Mouse (Mus musculus) stomach, embryonic 14.5 days (tissue): ENCODE measurements at regions not wholly inside any gene's neighbourhood (a gene's known extent, or its start where the extent isn't known, plus 50 kb on each side); places are given as distances from the start of the nearest gene placed in this dataset.

Experiments used
- ATAC-seq: fragments of 200-750 bp; cut with Nextera tagmentation; 2 replicates; pipeline ENCODE4 v1.8.0; 2017; ENCODE audit warnings: low read depth, moderate TSS enrichment; ENCODE audit not compliant: insufficient number of reproducible peaks, insufficient read depth, low FRiP score
- H3K27ac ChIP-seq: fragments of 300-500 bp; sonication (generic); 2 replicates; pipeline ENCODE4 v1.5.1; 2014; ENCODE audit warnings: mild to moderate bottlenecking, low read length, moderate library complexity, mixed read lengths
- H3K27me3 ChIP-seq: fragments of 300-500 bp; sonication (generic); 2 replicates; pipeline ENCODE4 v1.6.1; 2014; ENCODE audit warnings: low read length, control low read depth, mixed read lengths; ENCODE audit not compliant: control insufficient read depth, insufficient read depth
- H3K36me3 ChIP-seq: fragments of 300-500 bp; sonication (generic); 2 replicates; pipeline ENCODE4 v1.6.1; 2014; ENCODE audit warnings: mild to moderate bottlenecking, control low read depth, low read length, moderate library complexity, mixed read lengths; ENCODE audit not compliant: control insufficient read depth, insufficient read depth
- H3K4me1 ChIP-seq: fragments of 300-500 bp; sonication (generic); 2 replicates; pipeline ENCODE4 v1.6.1; 2014; ENCODE audit warnings: low read length, control low read depth, mixed read lengths; ENCODE audit not compliant: control insufficient read depth, insufficient read depth
- H3K4me2 ChIP-seq: fragments of 300-500 bp; sonication (generic); replicated peaks from 2 replicates; pipeline ENCODE4 v1.6.1; 2014; ENCODE audit warnings: low read depth, low read length, control low read depth
- H3K4me3 ChIP-seq: fragments of 300-500 bp; sonication (generic); 2 replicates; pipeline ENCODE4 v1.5.1; 2014; ENCODE audit warnings: low read depth, low read length, control low read depth
- H3K9ac ChIP-seq: fragments of 300-500 bp; sonication (generic); replicated peaks from 2 replicates; pipeline ENCODE4 v1.6.1; 2014; ENCODE audit warnings: low read depth, mild to moderate bottlenecking, control low read depth, low read length, moderate library complexity, mixed read lengths
- H3K9me3 ChIP-seq: fragments of 300-500 bp; sonication (generic); 2 replicates; pipeline ENCODE4 v1.6.1; 2016; ENCODE audit warnings: low read depth, low read length, control low read depth; ENCODE audit not compliant: control insufficient read depth
- whole genome bisulfite sequencing: fragments of 180-500 bp; shearing (Covaris S2); extraction: QIAGEN DNeasy Blood & Tissue Kit; methylation state at CpG from one replicate; pipeline ENCODE4 v1.1.7; 2014; 5-methylcytosine and 5-hydroxymethylcytosine counted together

DNA sequence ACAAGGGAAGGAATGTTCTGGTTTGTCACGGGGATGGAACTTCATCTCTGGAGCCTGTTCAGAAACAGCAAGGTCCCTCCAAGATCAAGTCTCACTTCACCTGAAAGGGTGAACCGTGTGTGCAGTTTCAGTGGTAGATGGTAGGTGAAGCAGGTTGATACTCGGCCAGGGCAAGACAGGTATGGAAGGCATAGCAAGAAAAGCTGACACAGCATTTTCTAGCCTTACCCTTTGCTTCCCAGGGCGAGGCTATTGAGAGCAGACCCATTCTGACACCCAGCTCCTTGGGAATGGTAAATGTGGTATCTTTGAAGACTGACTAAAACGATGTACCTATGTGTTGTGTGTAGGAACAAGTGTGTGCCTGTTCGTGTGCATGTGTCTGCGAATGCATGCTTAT, 724.9 kb upstream of the 3110018I06Rik start:
- Histone ChIP-seq H3K4me2 (no peak overlapping the region), H3K27ac (no peak overlapping the region), H3K36me3 (no peaks in the 10 kb centered on the region), H3K4me3 (no peak overlapping the region), H3K27me3 (no peaks in the 10 kb centered on the region), H3K4me1 (no peaks in the 10 kb centered on the region), H3K9ac (no peak overlapping the region), H3K9me3 (no peaks in the 10 kb centered on the region)
- 84% methylated on average over 7 of the region's 7 CpGs for WGBS
- ATAC-seq, result no peak

DNA sequence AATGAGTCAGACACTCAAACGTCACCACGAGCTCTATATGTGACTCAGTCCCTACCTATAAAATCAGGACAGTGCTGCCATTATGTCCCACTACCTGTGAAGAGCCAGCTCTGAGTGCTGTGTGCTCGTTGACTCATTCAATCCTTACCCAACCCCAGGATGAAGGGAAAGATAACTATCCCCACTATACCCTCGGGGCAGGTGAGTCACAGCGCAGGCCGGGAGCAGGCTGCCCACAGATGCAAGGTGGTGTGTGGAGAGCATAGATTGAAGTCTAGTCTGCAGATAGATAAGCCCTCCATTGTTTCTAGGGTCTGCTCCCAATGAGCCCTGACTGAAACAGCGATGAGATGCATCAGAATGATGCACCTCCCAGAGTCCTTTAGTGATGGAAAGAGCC, 723.9 kb upstream of the 3110018I06Rik start:
- Histone ChIP-seq H3K9me3 (no peaks in the 10 kb centered on the region), H3K27ac (no peak overlapping the region)
- ATAC-seq, result no peak

DNA sequence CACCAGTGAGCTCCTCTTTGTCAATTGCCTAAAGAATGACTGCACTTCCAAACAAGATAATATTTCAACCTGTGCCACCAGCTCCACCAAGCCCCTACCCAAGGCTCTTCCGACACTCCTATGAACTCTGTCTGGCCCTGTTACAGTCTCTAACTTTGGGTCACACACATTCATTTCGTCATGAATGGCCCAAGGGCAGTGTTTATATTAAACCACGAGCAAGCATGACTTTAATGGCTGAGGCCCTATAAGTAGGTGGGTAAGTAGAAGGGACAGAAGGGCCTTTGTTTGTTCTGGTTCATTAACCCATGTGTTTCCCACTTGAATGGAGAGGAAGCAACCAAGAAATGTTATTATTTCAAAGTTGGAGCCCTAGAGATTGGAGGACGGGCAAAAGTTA, 714.9 kb upstream of the 3110018I06Rik start:
- WGBS, result 36% methylated on average over 4 of the region's 4 CpGs
- H3K36me3 ChIP-seq, result no peaks in the 10 kb centered on the region
- no peak overlapping the region for H3K9ac ChIP-seq
- H3K27ac ChIP-seq, result no peak overlapping the region
- no peaks in the 10 kb centered on the region for H3K27me3 ChIP-seq
- H3K4me3 ChIP-seq, result no peak overlapping the region
- no peak overlapping the region for H3K4me2 ChIP-seq
- ATAC-seq, result no peak
- no peaks in the 10 kb centered on the region for H3K9me3 ChIP-seq
- H3K4me1 ChIP-seq, result no peaks in the 10 kb centered on the region

More for the DNA sequence above, 723.9 kb upstream of the 3110018I06Rik start:
- Histone ChIP-seq H3K4me3 (no peak overlapping the region), H3K9ac (no peak overlapping the region), H3K4me2 (no peak overlapping the region), H3K36me3 (no peaks in the 10 kb centered on the region), H3K4me1 (no peaks in the 10 kb centered on the region), H3K27me3 (no peaks in the 10 kb centered on the region)
- WGBS, result 81% methylated on average over 7 of the region's 7 CpGs

DNA sequence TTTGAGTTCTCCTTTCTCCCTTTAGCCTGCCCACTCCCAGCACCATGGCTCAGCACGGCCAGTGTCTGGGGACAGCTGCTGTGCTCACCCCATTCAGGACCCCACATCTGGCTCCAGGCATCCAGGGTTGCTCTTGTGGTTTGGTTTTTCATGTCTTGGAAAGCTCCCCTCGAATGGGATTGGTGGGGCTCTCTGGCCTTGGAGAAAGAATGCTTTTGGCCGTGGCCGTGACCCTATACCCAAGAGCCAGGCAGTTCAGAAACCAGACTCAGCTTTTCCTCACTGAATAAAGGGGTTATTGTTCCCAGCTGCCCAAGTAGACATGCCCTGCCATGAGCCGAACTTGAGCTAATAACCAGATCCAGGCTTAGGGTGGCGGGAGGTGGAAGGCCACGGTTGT, 691.8 kb upstream of the 3110018I06Rik start:
- no peak overlapping the region for H3K27ac ChIP-seq
- H3K4me1 ChIP-seq, result no peaks in the 10 kb centered on the region
- H3K9ac ChIP-seq, result no peak overlapping the region
- WGBS, result 79% methylated on average over 7 of the region's 7 CpGs
- no peak overlapping the region for H3K4me2 ChIP-seq
- no peak overlapping the region for H3K4me3 ChIP-seq
- no peaks in the 10 kb centered on the region for H3K36me3 ChIP-seq
- H3K27me3 ChIP-seq, result no peaks in the 10 kb centered on the region
- no peaks in the 10 kb centered on the region for H3K9me3 ChIP-seq
- no peak for ATAC-seq

DNA sequence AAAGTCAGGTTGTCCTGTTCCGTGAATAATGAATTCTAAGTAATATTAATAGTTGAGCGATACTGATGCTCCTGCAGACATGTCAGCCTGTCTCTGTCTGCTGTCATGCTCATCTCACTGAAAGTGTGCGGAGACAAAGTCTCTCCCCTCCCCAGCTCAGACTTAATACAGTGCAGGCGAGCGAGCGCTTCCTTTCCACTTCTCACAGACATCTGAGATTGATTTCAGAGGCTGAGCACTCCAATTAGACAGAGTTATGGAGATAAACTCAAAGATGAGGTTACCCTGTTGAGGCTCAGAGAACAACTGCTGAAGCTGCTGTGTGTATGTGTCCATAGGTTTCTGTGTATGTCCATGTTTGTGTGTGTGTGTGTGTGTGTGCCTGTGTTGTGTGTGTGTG, 668.7 kb upstream of the 3110018I06Rik start:
- Histone ChIP-seq H3K9ac (no peak overlapping the region), H3K27me3 (no peaks in the 10 kb centered on the region), H3K36me3 (no peaks in the 10 kb centered on the region), H3K4me1 (no peaks in the 10 kb centered on the region), H3K4me3 (no peak overlapping the region), H3K4me2 (no peak overlapping the region), H3K9me3 (no peaks in the 10 kb centered on the region), H3K27ac (no peak overlapping the region)
- WGBS, result 60% methylated on average over 6 of the region's 6 CpGs
- no peak for ATAC-seq

DNA sequence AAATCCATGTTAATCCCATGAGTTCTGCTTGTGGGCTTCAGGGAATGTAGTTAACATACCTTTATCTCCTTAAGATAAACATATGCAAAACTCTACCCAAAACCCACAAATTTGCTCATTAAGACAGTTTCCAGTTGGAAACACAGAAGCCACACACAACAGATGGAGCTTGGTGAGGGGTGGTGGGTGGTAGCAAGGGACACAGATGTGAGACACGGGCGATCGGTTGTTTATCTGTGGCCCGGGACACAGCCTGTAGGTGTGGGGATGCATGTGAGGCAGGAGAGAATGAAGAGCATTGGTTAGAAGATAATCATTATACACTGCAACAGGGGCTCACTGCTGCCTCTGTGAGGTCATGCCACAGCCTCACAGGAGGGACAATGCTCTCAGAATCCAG, 666.1 kb upstream of the 3110018I06Rik start:
- ATAC-seq, result no peak
- Histone ChIP-seq H3K9ac (no peak overlapping the region), H3K27me3 (no peaks in the 10 kb centered on the region), H3K27ac (no peak overlapping the region), H3K4me1 (no peaks in the 10 kb centered on the region), H3K4me3 (no peak overlapping the region), H3K36me3 (no peaks in the 10 kb centered on the region), H3K9me3 (no peaks in the 10 kb centered on the region), H3K4me2 (no peak overlapping the region)
- WGBS, result 78% methylated on average over 4 of the region's 4 CpGs

DNA sequence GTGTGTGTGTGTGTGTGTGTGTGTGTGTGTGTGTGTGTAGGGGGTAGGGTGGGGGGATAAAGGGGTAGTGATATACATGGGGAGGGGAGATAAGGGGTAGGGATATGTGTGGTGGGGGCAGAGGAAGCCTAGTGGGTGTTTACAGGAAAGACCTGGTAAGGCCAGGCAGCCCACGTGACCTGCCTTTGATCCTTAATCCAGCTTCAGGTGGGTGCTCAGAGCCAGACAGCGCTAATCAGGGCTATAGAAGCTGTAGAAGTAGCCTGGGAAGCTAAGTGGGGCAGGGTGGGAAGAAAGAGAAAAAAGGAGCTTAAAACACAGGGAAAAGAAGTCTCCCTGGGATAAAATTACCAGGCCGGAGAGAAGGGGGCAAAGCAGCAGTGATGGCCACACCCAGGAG, 659.9 kb upstream of the 3110018I06Rik start:
- 19% methylated on average over 3 of the region's 3 CpGs for WGBS
- Histone ChIP-seq H3K4me3 (no peak overlapping the region), H3K9ac (no peak overlapping the region), H3K4me1 (no peaks in the 10 kb centered on the region), H3K27me3 (no peaks in the 10 kb centered on the region), H3K4me2 (no peak overlapping the region), H3K36me3 (no peaks in the 10 kb centered on the region), H3K9me3 (no peaks in the 10 kb centered on the region), H3K27ac (no peak overlapping the region)
- ATAC-seq, result no peak

DNA sequence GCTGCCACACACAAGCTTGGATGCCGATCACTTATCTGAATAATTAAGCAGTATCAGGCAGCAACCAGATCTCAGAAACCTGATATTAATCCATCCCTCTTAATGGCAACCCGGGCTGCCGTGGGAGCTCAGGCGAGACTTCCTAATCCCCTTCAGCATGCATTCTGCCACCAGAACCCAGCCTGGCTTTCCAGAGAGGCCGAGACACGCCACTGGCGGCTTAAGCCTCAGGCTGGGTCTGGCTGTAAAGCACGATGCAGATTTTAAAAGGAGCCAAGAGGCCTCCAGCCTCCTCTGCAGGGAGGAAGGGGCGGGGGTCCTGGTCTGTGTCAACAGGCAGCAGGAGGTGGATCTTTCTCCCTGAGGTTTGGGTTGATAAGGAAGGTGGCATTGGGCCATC, 659.1 kb upstream of the 3110018I06Rik start:
- ATAC-seq, result no peak
- WGBS, result 17% methylated on average over 9 of the region's 9 CpGs
- H3K4me2 ChIP-seq, result no peak overlapping the region

DNA sequence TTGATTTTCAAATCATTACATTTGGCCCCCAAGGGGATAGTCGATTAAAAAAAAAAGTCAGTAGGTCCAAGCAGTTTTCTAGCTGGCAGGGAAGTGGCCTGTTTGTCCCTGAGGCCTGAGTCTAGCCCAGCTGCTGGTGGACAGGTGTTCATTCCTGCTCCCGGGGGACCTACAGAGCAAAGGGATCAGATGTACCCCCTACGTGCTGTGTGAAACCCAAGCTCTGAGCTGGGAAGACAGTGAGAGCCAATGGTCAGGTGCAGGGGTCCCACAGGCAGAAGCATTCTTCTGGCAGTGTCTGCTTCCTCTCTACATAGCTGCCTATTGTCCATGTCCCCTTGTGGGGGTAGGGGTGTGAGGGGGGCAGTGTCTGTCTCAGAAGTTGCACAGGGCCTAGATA, 653.2 kb upstream of the 3110018I06Rik start:
- H3K4me3 ChIP-seq, result no peak overlapping the region

More for the DNA sequence above, 659.1 kb upstream of the 3110018I06Rik start:
- Histone ChIP-seq H3K9ac (no peak overlapping the region), H3K9me3 (no peaks in the 10 kb centered on the region), H3K27ac (no peak overlapping the region), H3K36me3 (no peaks in the 10 kb centered on the region), H3K27me3 (no peaks in the 10 kb centered on the region), H3K4me1 (no peaks in the 10 kb centered on the region), H3K4me3 (no peak overlapping the region)

More for the DNA sequence above, 653.2 kb upstream of the 3110018I06Rik start:
- H3K27me3 ChIP-seq, result no peaks in the 10 kb centered on the region
- H3K36me3 ChIP-seq, result no peaks in the 10 kb centered on the region
- H3K4me2 ChIP-seq, result no peak overlapping the region
- H3K9me3 ChIP-seq, result no peaks in the 10 kb centered on the region
- ATAC-seq, result no peak
- no peak overlapping the region for H3K27ac ChIP-seq
- H3K4me1 ChIP-seq, result no peaks in the 10 kb centered on the region
- 63% methylated on average over 3 of the region's 3 CpGs for WGBS
- H3K9ac ChIP-seq, result no peak overlapping the region
